Mouse (Mus musculus) cerebellum, adult 2 months (tissue): ENCODE data around the gene Rcan2.

Source experiments
- CTCF ChIP-seq: fragments of 200-500 bp; IDR thresholded peaks from 2 replicates; pipeline ENCODE4 v1.5.1; 2011; ENCODE audit warnings: low read depth, mild to moderate bottlenecking, control low read depth, low read length, moderate library complexity, borderline replicate concordance; ENCODE audit not compliant: insufficient read depth
- POLR2A ChIP-seq: fragments of 200-500 bp; IDR thresholded peaks from 2 replicates; pipeline ENCODE4 v1.6.1; 2011; ENCODE audit warnings: low read length, control low read depth, borderline replicate concordance; ENCODE audit not compliant: insufficient read depth

DNA sequence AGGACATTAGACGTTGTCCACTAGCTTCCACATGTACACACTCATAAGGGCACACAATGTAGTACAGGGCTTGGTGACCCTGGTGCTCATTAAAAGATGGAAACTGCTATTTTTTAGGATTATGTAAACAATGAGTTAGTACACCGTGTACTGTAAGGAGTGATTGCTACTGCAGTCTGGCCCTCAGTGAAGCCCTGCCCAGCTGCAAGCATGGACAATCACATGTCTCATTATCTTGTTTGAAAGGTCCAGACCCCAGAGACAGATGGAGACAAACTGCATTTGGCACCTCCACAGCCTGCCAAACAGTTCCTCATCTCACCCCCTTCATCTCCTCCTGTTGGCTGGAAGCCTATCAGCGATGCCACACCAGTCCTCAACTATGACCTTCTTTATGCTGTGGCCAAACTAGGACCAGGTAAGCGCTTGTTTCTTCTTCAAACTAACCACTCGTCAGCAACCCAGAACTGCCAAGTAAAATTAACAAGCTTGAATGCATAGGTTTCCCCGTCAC, 219.6 kb downstream of the Rcan2 start:
- TF ChIP-seq POLR2A (no peak), CTCF (no peak)
